Mouse (Mus musculus) cerebellum, adult 18-20 months (tissue): ENCODE results near the gene Hephl1.
"Not testable (repeated sequence)": the region's sequence is repeated elsewhere in the genome, so short reads cannot be mapped to it uniquely, and the experiment has no call there.

Experiments
- DNase-seq, 2 experiments: peaks; one replicate each; pipeline ENCODE4 v3.0.0; 2021

The Hephl1 gene

GRCm38 (mm10) chr9:15112008-15112407 lies at the start of gene Hephl1:
Gene Hephl1, minus strand, starts transcription at chr9:15112108.
- no peak for DNase-seq

- DNase-seq: no peak
Observed at GRCm38 (mm10) chr9:15149246-15149926, 37.5 kb upstream of the Hephl1 start.

GRCm38 (mm10) chr9:15140546-15140945 lies 28.6 kb upstream of the Hephl1 start:
- no peak for DNase-seq

GRCm38 (mm10) chr9:15125897-15126296 lies 14.0 kb upstream of the Hephl1 start:
- DNase-seq: no peak

- no peak for DNase-seq
Observed at GRCm38 (mm10) chr9:15122431-15122830, 10.5 kb upstream of the Hephl1 start.

GRCm38 (mm10) chr9:15120841-15121358 lies 9.0 kb upstream of the Hephl1 start:
- DNase-seq: no peak

- no peak for DNase-seq
Observed at GRCm38 (mm10) chr9:15120209-15120608, 8.3 kb upstream of the Hephl1 start.

GRCm38 (mm10) chr9:15119515-15119914 lies 7.6 kb upstream of the Hephl1 start:
- DNase-seq: no peak

GRCm38 (mm10) chr9:15116165-15116564 lies 4.3 kb upstream of the Hephl1 start:
- no peak for DNase-seq

- DNase-seq: no peak
Observed at GRCm38 (mm10) chr9:15114102-15114501, 2.2 kb upstream of the Hephl1 start.

GRCm38 (mm10) chr9:15108101-15108500 lies 3.8 kb downstream of the Hephl1 start:
- DNase-seq: no peak

GRCm38 (mm10) chr9:15105136-15105535 lies 6.8 kb downstream of the Hephl1 start:
- DNase-seq: no peak

- DNase-seq: no peak
Observed at GRCm38 (mm10) chr9:15103579-15104300, 8.2 kb downstream of the Hephl1 start.

- no peak for DNase-seq
Observed at GRCm38 (mm10) chr9:15101531-15102161, 10.3 kb downstream of the Hephl1 start.

GRCm38 (mm10) chr9:15098421-15098820 lies 13.5 kb downstream of the Hephl1 start:
- not testable (repeated sequence) for DNase-seq

GRCm38 (mm10) chr9:15097172-15097571 lies 14.7 kb downstream of the Hephl1 start:
- no peak for DNase-seq

GRCm38 (mm10) chr9:15096161-15096560 lies 15.7 kb downstream of the Hephl1 start:
- no peak for DNase-seq

- DNase-seq: no peak
Observed at GRCm38 (mm10) chr9:15095206-15095605, 16.7 kb downstream of the Hephl1 start.

- DNase-seq: no peak
Observed at GRCm38 (mm10) chr9:15068686-15069295, 43.1 kb downstream of the Hephl1 start.

GRCm38 (mm10) chr9:15067995-15068685 lies 43.8 kb downstream of the Hephl1 start:
- no peak for DNase-seq

- no peak for DNase-seq
Observed at GRCm38 (mm10) chr9:15064176-15064575, 47.7 kb downstream of the Hephl1 start.

GRCm38 (mm10) chr9:15060847-15061246 lies 51.1 kb downstream of the Hephl1 start:
- no peak for DNase-seq

GRCm38 (mm10) chr9:15060026-15060425 lies 51.9 kb downstream of the Hephl1 start:
- DNase-seq: no peak
